Comparison of ENCODE assay signal across 9 mouse cellular contexts in genomic region chr1:92909068-92909467, GRCm38 (mm10). TPM values are rescaled to one million over a fixed set of nuclear protein-coding genes. Genes with fewer than 3 reads are reported as not detected.
DNase-seq lines count a peak whose midpoint lies in the region; ATAC-seq lines count a peak whose summit lies in the region.
"Had no signal": no experiment of that assay in that cellular context is flagged by ENCODE, and none has a peak within 500 bp of the region (broad histone marks: within the 10 kb centered on the region; RNA-seq: fewer than 3 reads in every experiment).

No protein-coding gene starts in this region.

- peak; percentile 65 for DNase-seq in CD4-positive, CD25-positive, alpha-beta regulatory T cell, adult 2 months (ENCODE audit: low read depth, low spot score)
- peak; percentile 24 to 46 for DNase-seq in kidney, postnatal 25 days
- DNase-seq in kidney, postnatal 4 days = no peak
- DNase-seq in ES-CJ7 (ENCODE audit: low read depth, low spot score) = peak; percentile 86
- DNase-seq in induced T-regulatory cell, adult 2 months (ENCODE audit: low read depth) = peak; percentile 70
- DNase-seq in layer of hippocampus, postnatal 14 days (ENCODE audit: low spot score in 2 of 2) = no peak
- DNase-seq: kidney, adult 8-10 months had no signal

- ATAC-seq in CD4-positive, CD25-positive, alpha-beta regulatory T cell, adult 4 months = no peak
- no peak for ATAC-seq in inflammation-experienced regulatory T-cells, adult 6 months

RNA-seq across cellular contexts. Expression of gene Rnpepl1, which starts 1.5 kb away (rescaled TPM):
- 10 to 100 TPM; 23.2 to 32.8 TPM for polyA plus RNA-seq in CD4-positive, CD25-positive, alpha-beta regulatory T cell, adult 4 months (2017; shearing (Covaris generic))
- polyA plus RNA-seq in inflammation-experienced regulatory T-cells, adult 6 months (2017; shearing (Covaris generic)) = 10 to 100 TPM; 20.5 to 34.1 (median 28.4) TPM
- 10 to 100 TPM; 40.1 to 46.9 TPM for total RNA-seq in layer of hippocampus, postnatal 14 days (2021)

RNA-seq across cellular contexts. Expression of gene Dusp28, which starts 2.3 kb away (rescaled TPM):
- 1 to 10 TPM; 4.2 to 4.4 TPM for polyA plus RNA-seq in CD4-positive, CD25-positive, alpha-beta regulatory T cell, adult 4 months (2017; shearing (Covaris generic))
- polyA plus RNA-seq in inflammation-experienced regulatory T-cells, adult 6 months (2017; shearing (Covaris generic)) = 1 to 10 TPM; 3.9 to 5.0 (median 4.1) TPM
- 1 to 10 TPM; 8.1 to 9.6 TPM for total RNA-seq in layer of hippocampus, postnatal 14 days (2021)

RNA-seq across cellular contexts. Expression of gene Ankmy1, which starts 6.4 kb away (rescaled TPM):
- 1 to 10 TPM in 1 of 2 experiments, under 1 TPM in 1; 0.65 to 1.1 TPM for polyA plus RNA-seq in CD4-positive, CD25-positive, alpha-beta regulatory T cell, adult 4 months (2017; shearing (Covaris generic))
- polyA plus RNA-seq in inflammation-experienced regulatory T-cells, adult 6 months (2017; shearing (Covaris generic)) = 1 to 10 TPM in 1 of 3 experiments, under 1 TPM in 2; 0.71 to 1.6 (median 0.94) TPM
- total RNA-seq in layer of hippocampus, postnatal 14 days (2021) = under 1 TPM; 0.19 to 0.25 TPM

RNA-seq across cellular contexts. Expression of gene Capn10, which starts 25.1 kb away (rescaled TPM):
- 10 to 100 TPM in 1 of 2 experiments, 1 to 10 TPM in 1; 7.8 to 12.5 TPM for polyA plus RNA-seq in CD4-positive, CD25-positive, alpha-beta regulatory T cell, adult 4 months (2017; shearing (Covaris generic))
- 1 to 10 TPM; 4.6 to 7.3 (median 6.9) TPM for polyA plus RNA-seq in inflammation-experienced regulatory T-cells, adult 6 months (2017; shearing (Covaris generic))
- 10 to 100 TPM; 45.5 to 51.1 TPM for total RNA-seq in layer of hippocampus, postnatal 14 days (2021)

RNA-seq across cellular contexts. Expression of gene Gpr35, which starts 41.6 kb away (rescaled TPM):
- 1 to 10 TPM; 2.4 to 3.7 TPM for polyA plus RNA-seq in CD4-positive, CD25-positive, alpha-beta regulatory T cell, adult 4 months (2017; shearing (Covaris generic))
- polyA plus RNA-seq in inflammation-experienced regulatory T-cells, adult 6 months (2017; shearing (Covaris generic)) = 1 to 10 TPM in 2 of 3 experiments, under 1 TPM in 1; 0.23 to 1.8 (median 1.7) TPM
- total RNA-seq in layer of hippocampus, postnatal 14 days (2021) = 1 to 10 TPM in 1 of 2 experiments, under 1 TPM in 1; 0.45 to 1.0 TPM

Comparison
In these comparisons a context has a peak if more than half of its experiments do, and no peak if none do; other contexts are left out.
1. DNase-seq: peak in CD4-positive, CD25-positive, alpha-beta regulatory T cell, adult 2 months (single experiment), kidney, postnatal 25 days (2 of 2), ES-CJ7 (single experiment) and induced T-regulatory cell, adult 2 months (single experiment); none in kidney, postnatal 4 days (0 of 2) and layer of hippocampus, postnatal 14 days (0 of 2).